Mouse (Mus musculus) frontal cortex, postnatal 10 days (tissue): Measurements from ENCODE around the gene Gas7.

Source experiments
- DNase-seq, 2 experiments: peaks; one replicate each; pipeline ENCODE4 v3.0.0; 2022; ENCODE audit warnings: low spot score in 2 of 2, mixed read lengths in 1 of 2

The Gas7 gene

GRCm38 (mm10) chr11:67489647-67490175, 34.5 kb downstream of the Gas7 start:
- no peak for DNase-seq

DNA sequence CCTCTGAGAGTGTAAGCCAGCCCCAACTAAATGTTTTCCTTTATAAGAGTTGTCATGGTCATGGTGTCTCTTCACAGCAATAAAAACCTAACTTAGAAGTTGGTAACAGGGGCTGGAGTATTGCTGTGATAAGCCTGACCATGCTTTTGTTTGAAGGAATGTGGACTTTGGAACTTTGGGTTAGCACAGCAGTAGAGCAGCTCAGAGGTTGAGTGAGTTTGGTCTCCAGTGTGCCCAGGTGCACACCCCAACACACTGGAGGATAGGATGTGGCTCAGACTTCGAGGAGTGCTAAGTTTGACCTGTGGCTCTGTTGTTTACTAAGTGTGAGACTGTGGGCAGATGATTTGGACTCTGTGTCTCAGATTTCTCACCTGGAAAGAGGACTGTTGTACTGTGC, 41.6 kb downstream of the Gas7 start:
- no peak for DNase-seq

- no peak for DNase-seq
Measured at GRCm38 (mm10) chr11:67500115-67500514, 44.9 kb downstream of the Gas7 start.

DNA sequence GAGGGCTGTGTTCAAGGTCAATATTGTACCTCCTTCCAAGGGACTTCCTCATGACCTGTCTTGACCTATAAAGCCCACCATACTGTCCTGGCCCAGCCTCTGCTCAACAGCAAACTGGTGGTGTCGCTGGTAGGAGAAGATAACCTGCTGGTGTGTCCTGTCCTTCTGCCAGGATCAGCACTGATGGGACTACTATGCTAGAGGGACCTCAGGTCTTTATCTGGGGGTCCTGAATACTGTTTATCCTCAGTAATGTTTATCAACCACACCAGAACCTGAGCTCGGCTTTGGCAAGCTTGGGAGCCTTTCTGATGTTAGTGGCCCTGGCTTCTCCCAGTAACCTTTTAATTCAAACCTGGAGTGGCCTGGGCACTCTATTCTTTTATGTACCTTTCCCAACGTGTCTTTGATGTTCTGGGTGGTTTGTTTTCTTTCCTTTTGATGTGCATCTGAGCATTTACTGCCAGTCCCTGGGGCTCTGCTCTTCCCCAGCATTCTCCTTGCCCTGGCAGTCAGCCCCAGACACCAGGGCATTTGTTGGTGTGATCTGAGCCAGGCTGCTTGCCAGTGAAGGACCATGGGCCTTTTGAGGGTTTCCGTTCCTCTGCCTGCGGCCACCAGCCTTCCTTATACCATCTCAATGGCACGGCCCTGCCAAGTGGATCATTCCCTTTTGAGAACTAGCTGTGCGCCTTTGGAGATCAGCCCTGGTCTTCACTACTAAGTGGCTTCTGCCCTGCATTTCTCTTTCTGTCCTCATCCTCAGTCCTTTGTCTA, 46.4 kb downstream of the Gas7 start:
- DNase-seq, result peak; percentile 26 to 32

- DNase-seq, result no peak
Measured at GRCm38 (mm10) chr11:67509219-67509876, 54.1 kb downstream of the Gas7 start.

GRCm38 (mm10) chr11:67510831-67511230, 55.6 kb downstream of the Gas7 start:
- no peak for DNase-seq

GRCm38 (mm10) chr11:67513001-67513400, 57.8 kb downstream of the Gas7 start:
- no peak for DNase-seq

DNA sequence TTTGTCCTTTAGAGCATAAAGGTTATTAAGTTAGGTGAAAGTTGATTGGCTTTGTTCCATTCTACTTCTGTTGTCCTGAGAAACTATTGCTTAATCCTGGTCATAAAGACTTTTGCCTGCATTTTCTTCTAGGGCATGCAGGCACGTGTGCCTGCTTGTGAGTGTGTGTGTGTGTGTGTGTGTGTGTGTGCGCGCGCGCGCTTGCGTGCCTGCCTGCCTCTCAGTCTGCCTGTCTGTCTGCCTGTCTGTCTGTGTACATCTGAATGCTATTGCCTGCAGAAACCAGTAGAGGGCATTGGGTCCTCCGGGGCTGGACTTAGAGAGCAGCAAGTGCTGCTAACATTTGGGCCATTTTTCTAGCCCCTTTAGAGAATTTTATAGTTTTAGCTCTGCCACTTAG, 59.2 kb downstream of the Gas7 start:
- no peak for DNase-seq

- DNase-seq, result no peak
Measured at GRCm38 (mm10) chr11:67515020-67515911, 60.0 kb downstream of the Gas7 start.

DNA sequence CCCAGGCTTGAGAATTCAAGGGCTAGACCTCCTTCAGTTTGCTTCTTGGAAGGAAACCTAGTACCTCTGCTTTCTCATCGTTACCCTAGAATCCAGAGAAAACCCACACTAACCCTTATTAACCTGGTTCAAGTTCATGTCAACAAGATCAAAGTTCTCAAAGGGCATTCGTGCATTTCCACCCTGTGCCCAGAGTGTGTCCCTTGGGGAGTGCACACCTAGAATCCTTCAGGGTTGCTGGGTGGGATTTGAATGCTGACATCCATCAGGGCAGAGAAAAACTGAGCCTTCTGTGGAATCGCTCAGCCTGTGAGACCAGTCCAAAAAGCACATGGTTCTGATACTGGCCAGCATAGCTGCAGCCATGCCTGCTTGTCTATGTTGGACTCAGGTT, 60.7 kb downstream of the Gas7 start:
- no peak for DNase-seq

DNA sequence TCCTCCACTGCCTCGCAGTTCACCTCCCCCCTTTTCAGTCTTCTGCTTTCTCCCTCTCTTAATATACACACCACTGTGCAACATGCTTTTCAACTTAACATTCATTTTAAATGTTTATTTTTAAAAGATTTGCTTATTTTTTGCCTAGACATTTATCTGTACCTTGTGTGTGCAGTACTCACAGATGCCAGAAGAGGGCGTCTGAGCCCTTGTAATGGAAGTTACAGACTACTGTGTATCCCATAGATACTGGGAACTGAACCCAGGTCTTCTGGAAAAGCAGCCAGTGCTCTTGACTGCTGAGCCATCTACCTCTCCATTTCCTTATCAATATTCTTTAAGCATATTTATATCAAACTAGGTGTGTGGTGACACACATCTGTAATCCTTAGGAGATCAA, 62.5 kb downstream of the Gas7 start:
- no peak for DNase-seq

DNA sequence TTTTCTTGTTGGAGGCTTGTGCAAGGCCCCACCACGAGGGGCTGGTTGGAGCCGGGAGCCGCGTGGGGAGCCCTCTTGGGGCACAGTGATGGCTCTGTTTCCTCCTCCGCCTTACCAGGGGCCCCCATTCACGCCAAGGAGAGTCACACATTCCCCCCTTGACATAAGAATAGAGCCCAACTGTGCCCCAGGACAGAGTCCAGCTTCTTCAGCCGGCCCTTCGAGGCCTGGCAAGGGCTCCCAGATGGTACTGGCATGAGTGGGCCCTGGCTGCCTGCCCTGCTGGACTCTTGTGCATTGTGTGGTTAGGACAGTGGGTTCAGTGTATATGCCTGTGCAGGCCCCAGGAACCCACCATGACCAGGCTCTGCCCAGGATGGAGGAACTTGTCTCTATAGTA, 63.7 kb downstream of the Gas7 start:
- peak; percentile 68 to 73 for DNase-seq

- no peak for DNase-seq
Measured at GRCm38 (mm10) chr11:67522671-67523070, 67.4 kb downstream of the Gas7 start.

- DNase-seq, result no peak
Measured at GRCm38 (mm10) chr11:67523806-67524205, 68.6 kb downstream of the Gas7 start.

- DNase-seq, result no peak
Measured at GRCm38 (mm10) chr11:67524731-67525130, 69.5 kb downstream of the Gas7 start.

DNA sequence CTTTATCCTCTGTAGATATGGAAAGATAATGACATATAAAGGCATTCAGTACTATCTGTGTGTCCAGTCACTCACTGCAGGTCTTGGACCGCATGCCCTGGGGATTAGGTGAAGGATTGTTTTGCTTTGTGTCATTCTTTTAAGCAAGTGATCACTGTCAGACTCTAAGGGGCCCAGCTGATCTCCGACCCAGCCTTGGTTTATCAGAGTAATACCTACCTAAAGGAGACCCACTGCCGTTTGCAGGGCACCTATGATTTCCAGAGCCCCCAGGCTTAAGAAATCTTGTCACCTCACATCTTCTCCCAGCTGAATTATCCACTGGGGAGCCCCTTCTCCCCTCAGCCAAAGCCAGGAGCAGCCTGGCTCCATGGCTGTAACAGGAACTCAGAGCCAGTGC, 70.6 kb downstream of the Gas7 start:
- no peak for DNase-seq

DNA sequence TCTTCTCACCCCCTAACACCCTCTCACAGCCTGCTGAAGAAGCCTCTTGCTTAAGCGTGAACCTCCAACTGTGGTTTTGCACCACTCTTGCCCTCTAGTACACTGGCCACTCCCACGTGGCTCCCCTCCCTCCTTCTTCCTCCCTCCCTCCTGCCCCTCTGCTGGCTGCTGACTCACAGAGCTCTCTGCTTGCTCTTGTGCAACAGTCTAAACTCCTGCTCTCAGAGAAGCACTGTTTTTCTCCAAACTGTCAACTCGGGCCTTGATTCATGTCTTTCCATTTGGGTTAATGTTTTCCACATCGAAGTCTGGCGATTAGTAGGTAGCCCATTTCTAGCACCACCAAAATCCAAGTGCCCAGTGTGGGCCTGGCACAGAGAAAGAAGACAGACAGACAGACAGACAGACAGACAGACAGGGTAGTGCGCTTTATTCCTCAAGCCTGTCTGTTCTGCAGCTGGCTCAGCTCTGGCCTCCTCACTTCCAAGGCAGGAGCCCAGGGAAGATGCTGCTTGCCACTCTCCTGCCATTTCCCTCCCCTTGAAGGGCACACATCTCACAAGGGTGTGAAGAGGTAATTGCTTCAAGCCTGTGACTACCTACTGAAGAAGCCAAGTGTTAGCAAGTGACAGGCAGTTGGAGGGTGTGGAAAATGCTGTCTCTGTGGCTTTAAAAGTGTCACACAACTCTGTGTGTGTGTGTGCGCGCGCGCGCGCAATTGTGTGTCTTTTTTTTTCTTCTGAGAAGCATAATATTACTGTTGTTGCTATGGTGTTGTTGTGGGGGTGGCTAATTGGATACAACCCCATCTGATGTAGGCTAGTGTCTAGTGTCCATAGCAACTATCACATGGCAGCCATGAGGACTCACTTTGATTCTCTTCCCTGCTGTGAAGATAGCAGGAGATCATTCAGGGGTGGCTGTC, 71.6 kb downstream of the Gas7 start:
- no peak for DNase-seq

GRCm38 (mm10) chr11:67531286-67531685, 76.0 kb downstream of the Gas7 start:
- DNase-seq, result no peak

GRCm38 (mm10) chr11:67531926-67532565, 76.8 kb downstream of the Gas7 start:
- DNase-seq, result no peak

GRCm38 (mm10) chr11:67532728-67533127, 77.5 kb downstream of the Gas7 start:
- DNase-seq, result no peak

DNA sequence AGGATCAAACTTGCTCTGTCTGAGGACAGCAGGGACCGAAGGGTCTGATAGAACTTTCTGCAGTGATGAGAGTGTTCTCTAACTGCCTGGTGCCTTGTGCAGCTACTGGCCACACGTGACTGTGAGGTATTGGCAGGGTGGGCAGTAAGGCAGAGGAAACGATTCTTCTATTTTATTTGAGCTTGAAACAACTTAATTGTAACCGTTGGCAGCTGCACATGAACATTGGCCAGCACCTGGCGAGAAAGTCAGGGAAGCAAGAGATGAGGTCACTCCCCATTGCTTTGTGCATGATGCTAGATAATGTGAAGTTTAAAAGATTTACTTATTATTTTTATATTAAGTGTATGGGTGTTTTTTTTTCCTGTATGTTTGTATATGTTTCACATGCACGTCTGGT, 77.9 kb downstream of the Gas7 start:
- no peak for DNase-seq
